Mouse (Mus musculus) lung, postnatal 0 days (tissue): ENCODE results near the gene Lamp1.

ENCODE experiments used
- CTCF ChIP-seq: IDR thresholded peaks from 2 replicates; pipeline ENCODE4 v1.5.1; 2016; ENCODE audit warnings: antibody characterized with exemption, mild to moderate bottlenecking
- EP300 ChIP-seq: IDR thresholded peaks from 2 replicates; pipeline ENCODE4 v1.6.1; 2016; ENCODE audit warnings: antibody characterized with exemption, mild to moderate bottlenecking, control low read depth

DNA sequence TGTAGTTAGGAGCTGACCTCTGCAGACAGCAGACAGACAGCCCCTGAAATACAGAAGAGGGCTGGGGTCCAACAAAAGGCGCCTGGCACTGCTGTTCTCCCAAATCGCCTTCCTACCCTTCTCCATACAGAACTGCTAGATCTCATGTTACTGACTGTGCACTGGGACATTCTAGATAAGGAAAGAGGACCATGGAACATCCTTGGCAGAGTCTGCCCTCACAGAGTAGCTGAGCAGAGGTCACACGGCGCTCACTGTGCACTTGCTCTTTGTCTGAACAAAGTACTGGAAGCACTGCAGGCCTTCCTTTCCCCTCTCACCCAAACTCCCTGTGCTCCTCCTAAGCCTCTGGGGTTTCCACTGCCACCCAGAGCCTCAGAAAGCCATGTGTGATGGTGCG, 17.3 kb upstream of the Lamp1 start:
- no peak for TF ChIP-seq CTCF
- TF ChIP-seq EP300, result no peak
